Mouse (Mus musculus) lung, adult 18-20 months (tissue): ENCODE data around the gene 4933415F23Rik.

Experiments
- DNase-seq, 2 experiments: peaks; one replicate each; pipeline ENCODE4 v3.0.0; 2022; ENCODE audit warnings: mixed read lengths in 2 of 2

The 4933415F23Rik gene

DNA sequence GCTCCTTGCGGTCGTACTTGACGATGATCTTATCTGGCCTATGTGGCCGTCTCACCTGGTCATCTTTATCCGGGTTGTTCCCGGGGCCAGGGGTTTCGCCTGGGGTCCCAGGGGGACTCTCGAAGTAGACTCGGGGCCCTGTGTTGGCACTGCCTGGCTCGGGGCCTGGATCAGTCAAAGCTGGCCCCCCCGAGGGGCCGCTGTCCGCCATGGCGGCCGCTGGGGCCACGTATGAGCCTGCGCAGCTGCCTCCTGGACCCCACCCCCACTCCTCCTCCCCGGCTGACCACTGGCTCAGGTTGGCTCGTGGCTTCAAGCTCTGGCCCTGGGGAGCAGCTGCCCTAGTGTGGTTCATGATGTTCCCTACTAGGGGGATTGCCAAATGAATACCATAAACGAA, at the start of gene 4933415F23Rik:
Gene 4933415F23Rik, minus strand, starts transcription at position 233 of the 400 bp plus-strand sequence.
- no peak for DNase-seq

DNA sequence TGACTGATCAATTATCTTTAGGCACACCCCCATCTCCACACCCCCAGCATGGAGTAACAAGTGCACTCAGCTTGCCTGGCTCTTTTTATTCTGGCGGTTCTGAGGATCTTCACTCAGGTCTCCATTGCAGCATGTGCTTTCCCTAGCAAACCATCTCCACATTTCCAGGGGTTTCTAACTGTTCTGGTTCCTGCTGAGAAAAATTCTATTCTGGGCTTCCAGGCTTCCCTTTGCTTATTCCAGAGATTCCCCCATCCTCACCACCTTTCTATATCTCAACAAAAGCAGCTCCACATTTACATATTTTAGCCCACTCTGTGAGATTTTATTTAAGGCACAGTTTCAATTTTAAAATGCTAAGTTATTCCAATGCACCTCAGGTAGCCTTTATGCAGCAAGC, 49.7 kb upstream of the 4933415F23Rik start:
- DNase-seq = no peak

DNA sequence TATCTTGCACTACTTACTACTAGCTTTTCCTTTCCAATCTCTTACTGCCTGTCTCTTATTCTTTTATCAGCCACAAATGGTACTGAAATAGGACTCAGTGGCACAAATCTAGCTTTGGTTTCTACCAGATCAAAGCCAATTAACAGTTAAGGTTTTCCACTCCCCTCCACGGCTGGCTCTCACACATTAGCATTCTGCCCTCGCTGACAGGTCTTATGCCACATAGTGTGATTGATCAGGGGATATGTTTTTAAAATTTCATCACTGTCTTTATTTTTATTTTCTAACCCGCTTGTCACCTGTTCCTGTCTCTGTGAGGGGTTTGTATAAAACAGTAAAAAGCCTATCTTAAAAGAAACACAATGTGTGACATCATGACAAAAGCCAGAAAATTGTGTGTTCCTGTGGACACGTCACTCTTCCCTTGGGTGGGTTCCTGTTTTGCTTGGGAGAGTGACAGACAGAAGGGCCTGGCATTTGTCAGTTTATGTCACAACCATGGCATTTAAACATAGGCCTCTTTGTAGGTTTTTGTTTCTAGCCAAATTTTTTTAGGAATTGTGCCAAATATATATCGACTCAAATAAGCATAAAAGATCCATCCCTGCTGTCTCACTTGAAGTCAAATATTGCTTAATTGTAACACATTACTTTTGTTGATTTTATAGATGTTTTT, 44.3 kb upstream of the 4933415F23Rik start:
- DNase-seq = no peak

DNA sequence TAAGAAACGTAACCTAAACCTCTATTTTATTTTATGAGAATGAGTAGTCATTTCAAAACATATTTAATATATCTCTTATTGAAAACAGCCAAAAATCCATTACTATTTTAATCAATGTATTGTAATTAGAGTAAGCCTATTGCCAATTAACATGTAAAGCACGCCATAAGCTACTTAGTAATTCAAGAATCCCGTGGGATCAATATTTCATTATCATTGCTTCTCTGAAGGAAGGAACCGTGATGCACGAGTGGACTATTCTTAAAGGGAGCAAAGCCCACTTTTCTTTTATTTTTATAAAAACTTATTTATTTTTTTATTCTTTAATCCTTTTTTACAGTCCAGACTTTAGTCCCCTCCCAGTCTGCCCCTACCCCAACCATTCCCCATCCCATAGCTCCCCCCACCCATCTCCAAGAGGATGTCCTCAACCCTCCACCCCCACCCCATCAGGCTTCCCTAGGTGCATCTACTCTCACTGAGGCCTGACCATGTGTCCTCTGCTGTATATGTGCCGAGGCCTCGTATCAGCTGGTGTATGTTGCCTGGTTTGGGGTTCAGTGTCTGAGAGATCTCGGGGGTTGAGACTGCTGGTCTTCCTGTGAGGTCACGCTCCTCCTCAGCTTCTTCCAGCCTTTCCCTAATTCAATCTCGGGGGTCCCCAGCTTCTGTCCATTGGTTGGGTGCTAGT, 39.2 kb upstream of the 4933415F23Rik start:
- no peak for DNase-seq

DNA sequence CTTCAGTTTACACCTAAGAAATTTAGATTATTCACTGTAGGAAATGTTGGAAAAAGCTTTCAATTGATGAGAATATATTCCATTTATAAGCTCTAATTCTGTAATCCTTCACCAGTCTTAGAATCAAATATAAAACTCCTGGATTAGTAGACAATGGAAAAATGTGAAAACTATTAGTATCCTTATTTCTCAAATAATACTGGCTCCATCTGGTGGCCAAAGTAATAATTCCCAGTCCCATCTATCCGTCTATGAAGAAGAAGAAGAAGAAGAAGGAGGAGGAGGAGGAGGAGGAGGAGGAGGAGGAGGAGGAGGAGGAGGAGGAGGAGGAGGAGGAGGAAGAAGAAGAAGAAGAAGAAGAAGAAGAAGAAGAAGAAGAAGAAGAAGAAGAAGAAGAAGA, 38.5 kb upstream of the 4933415F23Rik start:
- DNase-seq = peak in 1 of 2 experiments; percentile 33

DNA sequence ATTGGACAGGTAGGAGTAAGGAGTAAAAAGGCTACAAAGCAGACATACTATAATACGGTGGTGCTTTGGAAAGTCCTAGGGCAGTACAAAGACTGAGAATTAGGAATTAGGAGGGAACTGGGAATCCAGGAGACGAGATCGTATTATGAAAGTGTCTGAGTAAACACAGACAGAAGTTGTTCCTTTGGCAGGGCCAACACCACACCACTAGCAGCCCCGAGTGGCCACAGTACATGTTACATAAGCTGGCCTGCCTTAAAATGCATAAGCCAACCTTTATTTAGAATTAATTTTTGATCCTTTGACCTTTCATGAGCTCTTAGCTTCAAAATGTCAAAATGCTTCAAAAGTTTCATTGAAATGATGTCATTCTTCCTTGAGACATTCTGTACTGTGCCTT, 18.8 kb upstream of the 4933415F23Rik start:
- peak in 1 of 2 experiments; percentile 10 for DNase-seq

DNA sequence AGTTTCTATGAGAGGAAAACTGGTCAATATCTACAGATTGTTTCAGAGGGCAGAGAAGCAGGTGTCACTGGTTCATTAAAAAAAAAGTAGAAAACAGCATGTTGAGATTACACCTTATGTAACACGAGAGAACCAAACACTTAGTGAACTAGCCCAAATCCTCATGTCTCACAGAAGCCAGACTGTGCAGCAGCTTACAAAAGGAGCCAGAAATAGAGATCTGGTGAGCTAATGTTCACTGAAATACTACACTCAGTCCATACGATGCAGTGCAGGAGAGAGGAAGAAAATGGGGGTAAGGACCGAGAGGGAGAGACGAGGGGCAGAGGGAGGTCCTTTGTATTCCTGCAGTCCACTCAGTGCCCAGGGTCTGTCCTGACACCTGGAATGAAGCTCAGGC, 17.4 kb upstream of the 4933415F23Rik start:
- DNase-seq = no peak

DNA sequence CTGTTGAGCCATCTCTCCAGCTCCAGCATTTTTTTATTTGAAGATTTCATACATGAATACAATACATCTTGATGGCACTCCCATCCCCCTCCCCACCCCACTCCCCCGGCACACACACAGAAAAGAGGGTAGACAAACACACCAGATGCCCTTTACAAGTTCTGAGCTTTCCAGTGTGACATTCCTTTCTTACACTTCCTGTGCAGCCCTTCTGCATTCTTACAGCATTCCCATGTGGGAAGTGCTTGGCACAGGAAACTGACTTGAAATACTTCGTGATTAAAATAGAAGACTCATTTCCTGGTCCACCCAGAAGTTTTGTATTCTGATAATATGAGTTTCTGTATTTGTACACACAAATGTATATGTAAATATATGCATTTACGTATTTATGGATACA, 15.4 kb upstream of the 4933415F23Rik start:
- DNase-seq = no peak

DNA sequence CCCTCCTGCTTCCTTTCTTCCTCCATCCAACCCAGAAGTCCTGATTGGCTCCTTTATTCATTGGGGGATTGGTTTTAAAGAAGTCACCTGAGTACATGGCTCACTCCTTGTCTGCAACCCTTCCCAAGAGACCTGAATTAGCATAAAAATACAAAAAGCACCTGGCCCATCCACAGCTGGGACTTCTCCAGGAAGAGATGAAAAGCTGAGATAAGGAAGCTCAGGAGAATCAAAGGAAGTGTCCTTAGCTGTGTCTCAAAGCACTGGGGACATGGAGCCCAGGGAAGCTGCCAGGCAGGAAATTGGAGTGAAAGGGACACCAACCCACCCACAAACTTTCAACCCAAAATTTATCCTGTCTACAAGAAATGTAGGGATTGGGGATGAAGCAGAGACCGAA, 7.1 kb upstream of the 4933415F23Rik start:
- DNase-seq = peak in 1 of 2 experiments; percentile 13

DNA sequence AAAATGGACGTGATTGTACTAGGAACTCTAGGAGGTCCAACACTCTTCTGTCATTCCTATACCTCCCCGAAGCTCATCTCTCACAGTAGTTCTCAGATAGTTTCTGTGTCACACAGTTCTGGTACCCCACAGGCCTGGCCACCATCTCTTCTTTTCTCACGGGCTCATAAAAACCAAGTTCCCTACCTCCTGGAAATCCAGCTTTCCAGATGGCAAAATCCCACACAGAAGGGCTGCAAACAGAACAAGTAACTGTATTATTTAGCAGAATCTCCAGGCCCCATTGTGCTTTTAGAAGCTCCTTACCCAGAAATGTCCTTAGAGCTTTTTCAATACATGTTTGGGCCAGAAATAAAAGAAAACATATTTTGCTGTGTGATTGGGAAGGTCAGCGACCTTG, 828 bp upstream of the 4933415F23Rik start:
- no peak for DNase-seq

DNA sequence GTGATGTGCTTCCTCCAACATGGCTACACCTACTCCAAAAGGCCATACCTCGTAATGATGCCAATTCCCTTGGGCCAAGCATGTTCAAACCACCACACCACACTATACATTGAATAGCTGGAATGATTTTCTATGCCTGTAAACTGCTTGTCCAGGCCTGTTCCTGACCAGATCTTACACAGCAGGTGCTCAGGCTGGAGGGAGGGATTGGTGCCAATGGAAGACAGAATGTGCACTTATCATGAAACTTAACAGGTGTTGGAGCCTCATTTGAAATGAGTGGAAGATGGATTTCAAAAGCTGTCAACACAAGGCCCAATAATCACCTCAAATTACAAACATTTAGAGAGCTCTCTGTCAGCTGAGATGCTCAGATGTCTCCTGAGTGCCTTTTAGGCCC, 2.3 kb downstream of the 4933415F23Rik start:
- no peak for DNase-seq

DNA sequence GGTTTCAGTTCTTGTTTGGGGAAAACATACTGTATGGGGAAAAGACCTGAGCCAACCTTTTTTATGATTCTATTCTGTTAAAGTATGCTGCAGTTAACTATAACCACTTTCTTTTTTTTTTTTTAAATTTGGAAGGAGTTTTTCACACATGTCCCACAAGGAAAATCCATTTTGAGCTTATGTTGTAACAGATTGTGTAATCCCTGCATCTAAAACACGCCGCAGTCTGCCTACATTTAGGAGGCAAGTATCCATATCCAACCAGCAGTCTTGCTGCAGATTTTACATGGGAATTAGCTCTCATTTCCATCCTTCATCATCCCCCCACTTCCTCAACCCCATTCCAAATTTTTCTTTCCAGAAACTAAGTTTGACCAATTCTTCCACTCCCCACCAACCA, 3.6 kb downstream of the 4933415F23Rik start:
- no peak for DNase-seq

DNA sequence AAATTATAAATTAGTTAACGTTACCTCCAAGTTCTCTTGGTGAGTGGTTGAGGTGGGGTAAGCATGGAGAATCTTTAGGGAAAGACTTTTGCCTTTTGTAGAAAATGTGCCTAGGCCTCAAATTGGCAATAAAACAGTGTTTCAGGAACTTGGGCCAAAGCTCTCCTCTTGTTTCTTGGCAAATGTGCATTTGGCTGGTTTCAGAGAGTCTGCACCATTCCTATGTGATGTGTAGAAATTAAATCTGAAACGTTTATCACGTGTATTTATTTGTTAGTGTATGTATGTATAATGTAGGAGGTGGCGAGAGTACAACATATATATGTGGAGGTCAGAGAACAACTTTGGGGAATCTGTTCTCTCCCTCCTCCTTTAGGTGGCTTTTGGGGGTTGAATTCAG, 4.1 kb downstream of the 4933415F23Rik start:
- no peak for DNase-seq

DNA sequence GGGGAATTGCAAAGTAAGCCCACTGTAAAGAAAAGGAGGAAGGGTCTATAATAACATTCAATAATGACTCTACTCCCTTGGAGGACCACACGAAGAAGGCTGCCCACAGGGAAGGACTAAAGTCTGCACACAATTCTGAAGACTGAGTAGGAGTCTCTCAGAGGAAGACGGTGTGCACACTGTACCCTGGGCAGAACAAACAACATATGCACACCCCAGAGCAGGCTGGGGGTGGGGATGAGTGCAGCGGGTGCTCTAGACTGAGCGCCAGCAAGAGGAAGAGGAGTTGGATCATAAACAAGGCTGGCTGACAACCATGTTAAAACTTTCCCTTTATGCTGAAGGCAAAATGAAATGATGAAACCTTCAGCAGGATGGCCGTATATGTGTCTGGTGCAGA, 34.3 kb downstream of the 4933415F23Rik start:
- DNase-seq = no peak

DNA sequence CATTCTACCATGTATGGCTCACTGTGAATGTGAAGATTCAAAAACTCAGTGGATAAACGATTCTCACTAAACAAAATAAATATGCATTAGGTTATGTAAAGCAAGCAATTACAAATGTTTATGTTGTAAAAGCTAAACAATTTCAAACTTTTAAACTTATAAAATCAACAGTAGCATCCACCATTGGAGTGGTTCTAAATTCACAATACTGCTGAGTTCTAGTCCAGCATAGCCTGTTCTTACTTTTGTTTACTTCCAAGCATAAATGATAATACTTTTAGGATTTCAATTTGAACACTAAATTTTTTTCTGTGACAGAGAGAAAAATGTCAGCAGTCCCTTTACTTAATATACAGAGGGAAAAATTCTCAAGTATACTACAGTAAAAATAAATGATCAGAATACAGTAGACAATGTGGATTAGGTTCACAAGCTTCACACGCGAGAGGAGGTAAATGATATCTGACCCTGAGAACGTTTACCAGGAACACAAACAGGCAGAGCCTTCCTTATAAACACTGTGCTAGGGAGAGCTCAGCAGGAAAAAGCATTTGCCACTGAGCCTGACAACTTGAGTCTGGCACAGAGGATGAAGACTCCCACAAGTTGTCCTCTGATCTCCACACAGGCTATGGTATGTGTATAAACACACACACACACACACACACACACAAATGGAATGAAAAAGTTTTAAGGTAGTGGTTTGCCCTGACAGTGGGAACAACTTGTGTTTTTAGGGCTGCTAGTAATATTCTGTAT, 37.2 kb downstream of the 4933415F23Rik start:
- no peak for DNase-seq

DNA sequence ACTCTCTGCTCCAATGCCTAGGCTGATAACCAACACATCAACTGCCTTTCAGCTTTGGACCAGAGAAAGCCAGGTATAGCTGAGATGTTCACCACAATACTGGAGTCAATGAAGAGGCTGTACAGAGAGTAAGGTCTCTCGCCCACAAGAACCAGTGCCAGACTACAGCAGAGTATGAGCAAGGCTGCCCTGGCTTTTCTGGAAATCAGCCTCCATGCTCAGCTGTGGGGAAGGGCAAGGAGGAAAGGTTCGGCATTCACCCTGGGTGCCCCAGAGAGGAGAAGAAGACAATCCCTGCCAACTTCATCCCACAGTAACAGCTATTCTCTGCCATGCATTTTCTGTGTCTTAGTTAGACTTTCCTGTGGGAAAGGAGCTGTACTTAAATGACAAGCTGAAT, 38.1 kb downstream of the 4933415F23Rik start:
- no peak for DNase-seq

DNA sequence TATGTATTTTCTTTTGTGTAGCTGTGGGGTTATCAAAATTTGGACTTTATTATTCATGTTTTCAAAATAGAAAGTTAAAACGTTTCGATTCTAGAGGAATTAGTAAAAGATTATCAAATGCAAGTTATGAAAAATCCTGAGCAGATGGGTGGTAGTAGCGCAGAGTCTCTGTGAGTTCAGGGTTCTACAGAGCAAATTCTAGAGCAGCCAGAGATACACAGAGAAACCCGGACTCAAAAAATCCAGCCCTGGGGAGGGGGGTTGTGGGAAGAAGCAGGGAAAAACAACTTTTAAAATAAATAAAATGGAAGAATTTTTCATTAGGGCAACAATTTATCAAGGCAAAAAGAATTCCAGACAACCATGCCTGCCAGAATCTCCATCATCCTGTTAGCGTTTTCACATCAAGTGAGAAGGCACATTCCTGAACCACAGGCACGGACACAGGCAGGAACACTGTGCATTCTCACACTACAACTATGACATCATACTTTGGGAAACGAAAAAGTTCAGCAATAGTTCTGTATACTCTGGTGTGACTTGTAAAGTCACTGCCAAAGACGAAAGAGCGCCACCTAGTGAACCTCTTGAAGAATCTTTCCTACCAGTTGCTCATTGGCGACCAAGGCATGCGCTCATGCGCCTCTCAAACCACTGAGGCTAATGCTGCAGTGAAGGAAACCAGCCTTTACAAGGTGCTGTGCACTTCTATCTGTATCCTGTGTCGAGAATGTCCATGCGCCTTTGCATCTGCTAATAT, 40.3 kb downstream of the 4933415F23Rik start:
- peak; percentile 14 to 42 for DNase-seq

DNA sequence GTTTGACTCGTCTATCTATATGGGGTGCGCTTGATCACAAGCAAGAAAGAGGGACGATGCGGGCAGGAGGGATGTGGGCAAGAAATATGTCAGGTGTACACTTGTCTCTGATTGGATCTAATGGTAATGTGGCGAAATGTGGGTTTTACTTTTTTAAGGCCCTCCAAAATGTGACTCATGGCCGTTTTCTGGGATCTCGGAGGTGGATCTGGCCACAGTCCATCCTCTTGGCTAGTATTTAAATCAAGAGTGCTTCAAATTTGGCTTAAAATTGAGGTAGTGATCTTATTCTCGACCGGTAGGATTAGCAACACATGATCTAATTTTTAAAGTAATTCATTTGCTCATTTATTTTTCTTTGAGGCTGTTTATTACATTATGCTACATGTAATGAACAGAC, 42.0 kb downstream of the 4933415F23Rik start:
- no peak for DNase-seq
